Mouse (Mus musculus) CH12.LX (cell line): ENCODE data around the gene Hcrtr1. TPM values are rescaled to one million over a fixed set of nuclear protein-coding genes. Genes with fewer than 3 reads are reported as not detected.

Source experiments
- DNase-seq: peaks from one replicate; pipeline ENCODE4 v3.0.0-alpha.2; 2013; ENCODE audit errors: extremely low read depth
- H3K27ac ChIP-seq: 2 replicates; pipeline ENCODE4 v1.5.1; 2012; ENCODE audit warnings: low read depth, mild to moderate bottlenecking, control low read depth, moderate library complexity; ENCODE audit not compliant: insufficient read depth
- H3K27me3 ChIP-seq: replicated peaks from 2 replicates; pipeline ENCODE3; 2012; ENCODE audit warnings: inconsistent platforms
- H3K36me3 ChIP-seq, 2 experiments: replicated peaks in 1 of 2; 2 replicates each; pipeline versions ENCODE3 to v1.6.1; 2012; ENCODE audit warnings: inconsistent platforms in 1 of 2, low read length in 1 of 2, mild to moderate bottlenecking in 1 of 2, mixed read lengths in 1 of 2, moderate library complexity in 1 of 2; ENCODE audit not compliant: control insufficient read depth in 1 of 2, insufficient read depth in 1 of 2
- H3K4me1 ChIP-seq, 2 experiments: 2 replicates each; pipeline ENCODE4 v1.6.1; 2012; ENCODE audit warnings: inconsistent platforms in 1 of 2, moderate library complexity in 1 of 2; ENCODE audit not compliant: insufficient read depth in 2 of 2, control insufficient read depth in 1 of 2
- H3K4me2 ChIP-seq: 2 replicates; pipeline ENCODE4 v1.6.1; 2012; ENCODE audit warnings: low read depth, mild to moderate bottlenecking, control low read depth; ENCODE audit not compliant: poor library complexity, insufficient read depth, severe bottlenecking
- H3K4me3 ChIP-seq, 3 experiments: fragments of 150-350 bp in 1 of 3; sonication (generic) in 1 of 3; replicated peaks in 1 of 3; 2 replicates each; pipeline versions ENCODE3 to v1.5.1; 2011 to 2012; ENCODE audit warnings: low read depth in 2 of 3, low read length in 2 of 3, mild to moderate bottlenecking in 2 of 3, moderate library complexity in 2 of 3, control low read depth in 1 of 3, improper control_type of control experiment in 1 of 3, inconsistent platforms in 1 of 3, mixed read lengths in 1 of 3; ENCODE audit not compliant: poor library complexity in 1 of 3
- H3K79me2 ChIP-seq: replicated peaks from 2 replicates; pipeline ENCODE4 v1.6.1; 2012; ENCODE audit warnings: mild to moderate bottlenecking, moderate library complexity; ENCODE audit not compliant: control insufficient read depth, poor library complexity, insufficient read depth, severe bottlenecking; ENCODE audit errors: extremely low read depth
- H3K9ac ChIP-seq: 2 replicates; pipeline ENCODE4 v1.6.1; 2012; ENCODE audit warnings: low read depth, mild to moderate bottlenecking, control low read depth, moderate library complexity; ENCODE audit not compliant: insufficient read depth
- H3K9me3 ChIP-seq: replicated peaks from 2 replicates; pipeline ENCODE3; 2012; ENCODE audit warnings: low read length, inconsistent platforms, mixed read lengths
- CHD1 ChIP-seq: IDR thresholded peaks from 2 replicates; pipeline ENCODE4 v1.6.1; 2012; ENCODE audit warnings: low read depth, low read length, improper control_type of control experiment, inconsistent platforms
- CTCF ChIP-seq, 2 experiments: IDR thresholded peaks in 1 of 2; conservative IDR thresholded peaks in 1 of 2; 2 replicates each; pipeline ENCODE4 v1.5.1; 2011 to 2012; ENCODE audit warnings: low read depth in 2 of 2, low read length in 2 of 2, improper control_type of control experiment in 1 of 2, inconsistent platforms in 1 of 2, mild to moderate bottlenecking in 1 of 2, moderate library complexity in 1 of 2
- ELF1 ChIP-seq: IDR thresholded peaks from 2 replicates; pipeline ENCODE4 v1.6.1; 2014; ENCODE audit warnings: low read depth, mild to moderate bottlenecking, inconsistent platforms, low read length, improper control_type of control experiment
- EP300 ChIP-seq: IDR thresholded peaks from 2 replicates; pipeline ENCODE4 v1.6.1; 2011; ENCODE audit warnings: low read length, improper control_type of control experiment
- HCFC1 ChIP-seq: IDR thresholded peaks from 2 replicates; pipeline ENCODE4 v1.6.1; 2012; ENCODE audit warnings: low read depth, mild to moderate bottlenecking, inconsistent platforms, low read length, improper control_type of control experiment
- IRF4 ChIP-seq: IDR thresholded peaks from 2 replicates; pipeline ENCODE4 v1.6.1; 2014; ENCODE audit warnings: low read depth, mild to moderate bottlenecking, inconsistent platforms, low read length, improper control_type of control experiment
- JUND ChIP-seq: conservative IDR thresholded peaks from 2 replicates; pipeline ENCODE4 v1.6.1; 2011; ENCODE audit warnings: low read depth, low read length, improper control_type of control experiment
- KAT2A ChIP-seq: IDR thresholded peaks from 2 replicates; pipeline ENCODE4 v1.6.1; 2012; ENCODE audit warnings: low read length, improper control_type of control experiment, inconsistent platforms; ENCODE audit not compliant: insufficient replicate concordance
- MAZ ChIP-seq: IDR thresholded peaks from 2 replicates; pipeline ENCODE4 v1.6.1; 2012; ENCODE audit warnings: low read depth, mild to moderate bottlenecking, inconsistent platforms, low read length, improper control_type of control experiment, moderate library complexity
- MEF2A ChIP-seq: IDR thresholded peaks from 2 replicates; pipeline ENCODE4 v1.6.1; 2014; ENCODE audit warnings: low read depth, mild to moderate bottlenecking, inconsistent platforms, low read length, improper control_type of control experiment, borderline replicate concordance
- TBP ChIP-seq: conservative IDR thresholded peaks from 2 replicates; pipeline ENCODE4 v1.6.1; 2011; ENCODE audit warnings: low read depth, low read length, improper control_type of control experiment
- TCF12 ChIP-seq: IDR thresholded peaks from 2 replicates; pipeline ENCODE4 v1.6.1; 2014; ENCODE audit warnings: low read depth, mild to moderate bottlenecking, inconsistent platforms, low read length, improper control_type of control experiment
- UBTF ChIP-seq: IDR thresholded peaks from 2 replicates; pipeline ENCODE4 v1.6.1; 2012; ENCODE audit warnings: low read depth, mild to moderate bottlenecking, inconsistent platforms, low read length, improper control_type of control experiment, moderate library complexity
- USF1 ChIP-seq: IDR thresholded peaks from 2 replicates; pipeline ENCODE4 v1.6.1; 2014; ENCODE audit warnings: low read depth, mild to moderate bottlenecking, inconsistent platforms, low read length, improper control_type of control experiment
- ZKSCAN1 ChIP-seq: IDR thresholded peaks from 2 replicates; pipeline ENCODE4 v1.6.1; 2012; ENCODE audit warnings: low read depth, inconsistent platforms, low read length, improper control_type of control experiment, borderline replicate concordance
- ZNF384 ChIP-seq: IDR thresholded peaks from 2 replicates; pipeline ENCODE4 v1.6.1; 2012; ENCODE audit warnings: low read depth, low read length, improper control_type of control experiment, inconsistent platforms
- dilution Hi-C: fragments of 300-500 bp; cut with MboI; formaldehyde crosslinking; loops from 2 replicates; pipeline ENCODE4 v1.14.3; 2020; ENCODE audit warnings: low sequenced_read_pairs; ENCODE audit not compliant: extremely low pct_unique_long_range_greater_than_20kb, extremely low pct_ligation_motif_present
- in situ Hi-C: fragments of 300-500 bp; cut with MboI; formaldehyde crosslinking; loops from 3 replicates; pipeline ENCODE4 v1.14.3; 2019; ENCODE audit warnings: low sequenced_read_pairs, low pct_ligation_motif_present, low pct_unique_long_range_greater_than_20kb, mixed read lengths
- polyA plus RNA-seq: library from polyadenylated mRNA; unstranded; fragments of >175 nt; gene quantifications from 2 replicates; pipeline ENCODE4 v1.2.1, GENCODE M21; 2012; ENCODE audit warnings: low read depth; ENCODE audit not compliant: insufficient read length
- total RNA-seq, 2 experiments: library from RNA; depleted of rRNA; stranded (reverse); fragments of 300-350 nt in 1 of 2; fragments of >200 nt in 1 of 2; gene quantifications; 2 replicates each; pipeline ENCODE4 v1.2.3; 2012 to 2014

Hcrtr1 gene
- total and polyA plus RNA-seq, 3 experiments: not detected

DNA sequence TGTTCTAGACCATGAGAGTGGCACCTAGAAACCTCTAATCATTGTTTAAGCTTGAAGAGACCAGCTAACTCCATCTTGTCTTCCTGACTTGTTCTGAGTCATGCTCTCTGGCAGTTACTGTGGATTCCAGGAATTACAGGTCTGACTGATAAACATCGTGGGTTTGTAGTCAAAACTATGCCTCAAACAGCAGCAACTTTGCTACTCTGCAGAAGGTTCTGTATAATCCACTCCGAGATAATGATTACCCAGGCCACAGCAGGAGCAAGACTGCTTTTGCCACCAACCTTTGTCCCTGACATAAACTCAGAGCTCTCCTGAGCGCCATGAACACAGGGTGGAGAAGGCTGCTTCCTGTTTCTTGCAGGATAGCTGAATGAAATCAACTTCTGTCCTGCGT, 34.6 kb downstream of the Hcrtr1 start:
- Histone ChIP-seq H3K4me1 (peaks cover 5 to 26% of the 10 kb centered on the region in 2 experiments), H3K27ac (no peak overlapping the region), H3K9ac (no peak overlapping the region), H3K4me2 (no peak overlapping the region), H3K9me3 (peaks cover 4% of the 10 kb centered on the region), H3K79me2 (peaks cover 3% of the 10 kb centered on the region; the same call in 1 of the 2 replicates), H3K4me3 (no peak overlapping the region), H3K27me3 (peaks cover 29% of the 10 kb centered on the region), H3K36me3 (peaks cover 0 to 1% of the 10 kb centered on the region in 2 experiments)
- dilution Hi-C loops (no loop called here), in situ Hi-C loops (no loop called here)
- DNase-seq: no peak
- TF ChIP-seq HCFC1 (no peak), UBTF (no peak), MEF2A (no peak), ELF1 (no peak), EP300 (no peak), ZKSCAN1 (no peak), IRF4 (no peak), MAZ (no peak), JUND (no peak), USF1 (no peak), KAT2A (no peak), TBP (no peak), ZNF384 (no peak)

DNA sequence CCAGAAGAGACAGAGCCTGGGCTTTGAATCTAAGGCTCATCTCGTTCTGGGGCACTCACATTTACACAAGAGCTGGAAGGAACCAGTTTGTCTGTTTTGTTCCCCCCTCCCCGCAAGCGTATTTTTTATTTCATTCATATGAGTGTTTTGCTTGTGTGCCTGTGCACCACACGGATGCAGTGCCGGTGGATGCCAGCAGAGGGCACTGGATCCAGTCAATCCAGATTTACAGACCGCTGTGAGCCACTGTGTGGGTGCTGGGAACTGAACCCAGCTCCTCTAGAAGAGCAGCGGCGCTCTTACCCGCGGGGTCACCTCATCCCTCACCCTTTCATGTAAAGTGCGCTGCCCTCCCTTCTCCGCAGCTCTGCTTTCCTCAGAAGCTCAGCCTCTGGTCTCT, 35.5 kb downstream of the Hcrtr1 start:
- H3K79me2 ChIP-seq: no peaks in the 10 kb centered on the region
- no peak overlapping the region for H3K4me3 ChIP-seq
- peaks cover 36% of the 10 kb centered on the region for H3K27me3 ChIP-seq
- dilution Hi-C loops (no loop called here), in situ Hi-C loops (no loop called here)
- no peak overlapping the region for H3K4me2 ChIP-seq
- peaks cover 5 to 20% of the 10 kb centered on the region in 2 experiments for H3K4me1 ChIP-seq
- peaks cover 4% of the 10 kb centered on the region for H3K9me3 ChIP-seq
- H3K9ac ChIP-seq: no peak overlapping the region
- no peak overlapping the region for H3K27ac ChIP-seq
- no peak for DNase-seq
- TF ChIP-seq CHD1 (no peak), TCF12 (no peak), CTCF (conservative IDR thresholded peaks at IDR 0.05 in 1 of 2, IDR thresholded peaks at IDR 0.05 in 1 of 2; ENCODE audit: low read depth in 2 of 2, low read length in 2 of 2) (peak in 1 of 2 experiments; percentile 22; a peak in 2 of 4 replicates), USF1 (no peak)
- H3K36me3 ChIP-seq: no peaks in the 10 kb centered on the region
